Mouse (Mus musculus) limb, embryonic 10.5 days (tissue): ENCODE measurements around the gene Tmem160. TPM values are rescaled to one million over a fixed set of nuclear protein-coding genes. Genes with fewer than 3 reads are reported as not detected.

Experiments
- DNase-seq: peaks from one replicate; pipeline ENCODE4 v3.0.0-alpha.2; 2017; ENCODE audit warnings: low spot score
- H3K27ac ChIP-seq: fragments of 300-500 bp; sonication (generic); 2 replicates; pipeline ENCODE4 v1.5.1; 2016; ENCODE audit warnings: mild to moderate bottlenecking
- H3K27me3 ChIP-seq: fragments of 300-500 bp; sonication (generic); 2 replicates; pipeline ENCODE4 v1.6.1; 2016; ENCODE audit warnings: low read depth, mild to moderate bottlenecking; ENCODE audit not compliant: poor library complexity, severe bottlenecking
- H3K36me3 ChIP-seq: fragments of 300-500 bp; sonication (generic); 2 replicates; pipeline ENCODE4 v1.6.1; 2016; ENCODE audit warnings: mild to moderate bottlenecking, moderate library complexity
- H3K4me1 ChIP-seq: fragments of 300-500 bp; sonication (generic); 2 replicates; pipeline ENCODE4 v1.6.1; 2016
- H3K4me3 ChIP-seq: fragments of 300-500 bp; sonication (generic); 2 replicates; pipeline ENCODE4 v1.5.1; 2016; ENCODE audit warnings: mild to moderate bottlenecking, moderate library complexity
- H3K9me3 ChIP-seq: fragments of 300-500 bp; sonication (generic); replicated peaks from 2 replicates; pipeline ENCODE4 v1.6.1; 2016; ENCODE audit warnings: mild to moderate bottlenecking
- WGBS: fragments of 180-500 bp; shearing (Covaris S2); methylation state at CpG from one replicate; pipeline ENCODE4 v1.1.7; 2016; 5-methylcytosine and 5-hydroxymethylcytosine counted together
- polyA plus RNA-seq: library from polyadenylated mRNA; unstranded; fragments of >200 nt; fragmentation: Nextera tagmentation; extraction: Ambion mirVana; gene quantifications from 2 replicates; pipeline ENCODE4 v1.2.1, GENCODE M21; 2016

Tmem160 gene
- polyA plus RNA-seq, 1 experiment from 2014 or later: 74.8 TPM

- no peaks in the 10 kb centered on the region for H3K9me3 ChIP-seq
- no peak for DNase-seq
- H3K36me3 ChIP-seq: no peaks in the 10 kb centered on the region
- WGBS: 1% methylated on average over 59 of the region's 59 CpGs
- peaks cover 85% of the 10 kb centered on the region for H3K27me3 ChIP-seq
- no peak overlapping the region for H3K27ac ChIP-seq
- H3K4me3 ChIP-seq: peak overlapping the region; percentile 40
- peaks cover 31% of the 10 kb centered on the region for H3K4me1 ChIP-seq
These were observed 23.4 kb downstream of the Tmem160 start for GRCm38 (mm10) chr7:16475764-16476599.

- Histone ChIP-seq H3K27me3 (peaks cover 79% of the 10 kb centered on the region), H3K27ac (no peak overlapping the region), H3K4me3 (peak overlapping the region; percentile 40), H3K9me3 (no peaks in the 10 kb centered on the region), H3K4me1 (peaks cover 31% of the 10 kb centered on the region), H3K36me3 (no peaks in the 10 kb centered on the region)
- under 1% methylated on average over 34 of the region's 34 CpGs for WGBS
- peak; percentile 53 for DNase-seq
These were observed 24.0 kb downstream of the Tmem160 start for GRCm38 (mm10) chr7:16476600-16476989.

GRCm38 (mm10) chr7:16477628-16478027 is 25.0 kb downstream of the Tmem160 start, which contains the start of gene Npas1:
Gene Npas1, minus strand, starts transcription at chr7:16477728.
- peak within 1 kb of the TSS; percentile 40 for H3K4me3 ChIP-seq
- H3K27ac ChIP-seq: no peak within 1 kb of the TSS
- DNase-seq: no peak
- no peaks in the 10 kb centered on the region for H3K36me3 ChIP-seq
- no peaks in the 10 kb centered on the region for H3K9me3 ChIP-seq
- peaks cover 28% of the 10 kb centered on the region for H3K4me1 ChIP-seq
- WGBS: 89% methylated on average over 8 of the region's 8 CpGs
- peaks cover 68% of the 10 kb centered on the region for H3K27me3 ChIP-seq

GRCm38 (mm10) chr7:16488816-16489215 is 36.2 kb downstream of the Tmem160 start:
- H3K36me3 ChIP-seq: no peaks in the 10 kb centered on the region
- no peak overlapping the region for H3K27ac ChIP-seq
- H3K27me3 ChIP-seq: no peaks in the 10 kb centered on the region
- no peak for DNase-seq
- no peaks in the 10 kb centered on the region for H3K9me3 ChIP-seq
- H3K4me1 ChIP-seq: peaks cover 4% of the 10 kb centered on the region; the same call in 1 of the 2 replicates
- no peak overlapping the region for H3K4me3 ChIP-seq

GRCm38 (mm10) chr7:16489948-16490347 is 37.4 kb downstream of the Tmem160 start:
- peaks cover 9% of the 10 kb centered on the region; the same call in 1 of the 2 replicates for H3K4me1 ChIP-seq
- H3K27me3 ChIP-seq: no peaks in the 10 kb centered on the region
- H3K36me3 ChIP-seq: peaks cover under 1% of the 10 kb centered on the region; the same call in 1 of the 2 replicates
- no peak overlapping the region for H3K27ac ChIP-seq
- H3K9me3 ChIP-seq: no peaks in the 10 kb centered on the region
- 88% methylated on average over 9 of the region's 9 CpGs for WGBS
- H3K4me3 ChIP-seq: no peak overlapping the region
- no peak for DNase-seq

GRCm38 (mm10) chr7:16491759-16492158 is 39.2 kb downstream of the Tmem160 start:
- no peak overlapping the region for H3K27ac ChIP-seq
- 34% methylated on average over 3 of the region's 3 CpGs for WGBS
- H3K9me3 ChIP-seq: no peaks in the 10 kb centered on the region
- H3K4me1 ChIP-seq: peaks cover 9% of the 10 kb centered on the region; the same call in 1 of the 2 replicates
- peak; percentile 83 for DNase-seq
- no peak overlapping the region for H3K4me3 ChIP-seq
- no peaks in the 10 kb centered on the region for H3K27me3 ChIP-seq
- H3K36me3 ChIP-seq: peaks cover 18% of the 10 kb centered on the region

- WGBS: 64% methylated on average over 3 of the region's 3 CpGs
- no peaks in the 10 kb centered on the region for H3K27me3 ChIP-seq
- H3K27ac ChIP-seq: no peak overlapping the region
- H3K36me3 ChIP-seq: peaks cover 23% of the 10 kb centered on the region
- H3K9me3 ChIP-seq: no peaks in the 10 kb centered on the region
- peaks cover 9% of the 10 kb centered on the region; the same call in 1 of the 2 replicates for H3K4me1 ChIP-seq
- H3K4me3 ChIP-seq: no peak overlapping the region
- DNase-seq: no peak
These were observed 39.6 kb downstream of the Tmem160 start for GRCm38 (mm10) chr7:16492211-16492610.

GRCm38 (mm10) chr7:16493361-16493760 is 40.8 kb downstream of the Tmem160 start:
- Histone ChIP-seq H3K9me3 (no peaks in the 10 kb centered on the region), H3K4me1 (peaks cover 9% of the 10 kb centered on the region; the same call in 1 of the 2 replicates), H3K36me3 (peaks cover 34% of the 10 kb centered on the region), H3K27ac (no peak overlapping the region), H3K27me3 (no peaks in the 10 kb centered on the region), H3K4me3 (no peak overlapping the region)
- DNase-seq: no peak
- WGBS: 45% methylated on average over 2 of the region's 2 CpGs

GRCm38 (mm10) chr7:16496260-16496659 is 43.7 kb downstream of the Tmem160 start:
- Histone ChIP-seq H3K36me3 (peaks cover 58% of the 10 kb centered on the region), H3K27ac (no peak overlapping the region), H3K27me3 (no peaks in the 10 kb centered on the region), H3K4me3 (no peak overlapping the region), H3K4me1 (peaks cover 8% of the 10 kb centered on the region; the same call in 1 of the 2 replicates), H3K9me3 (no peaks in the 10 kb centered on the region)
- 95% methylated on average over 3 of the region's 3 CpGs for WGBS
- DNase-seq: no peak

- no peak for DNase-seq
- 92% methylated on average over 6 of the region's 6 CpGs for WGBS
- peaks cover 93% of the 10 kb centered on the region for H3K36me3 ChIP-seq
These were observed 47.1 kb downstream of the Tmem160 start for GRCm38 (mm10) chr7:16499671-16500104.

GRCm38 (mm10) chr7:16501571-16501970 is 49.0 kb downstream of the Tmem160 start:
- H3K9me3 ChIP-seq: no peaks in the 10 kb centered on the region
- peaks cover 95% of the 10 kb centered on the region for H3K36me3 ChIP-seq
- no peak overlapping the region for H3K4me3 ChIP-seq
- 90% methylated on average over 4 of the region's 4 CpGs for WGBS
- H3K27me3 ChIP-seq: no peaks in the 10 kb centered on the region
- no peak overlapping the region for H3K27ac ChIP-seq
- no peaks in the 10 kb centered on the region for H3K4me1 ChIP-seq
- DNase-seq: no peak

More at GRCm38 (mm10) chr7:16499671-16500104, 47.1 kb downstream of the Tmem160 start:
- no peaks in the 10 kb centered on the region for H3K27me3 ChIP-seq
- H3K9me3 ChIP-seq: no peaks in the 10 kb centered on the region
- no peak overlapping the region for H3K4me3 ChIP-seq
- H3K27ac ChIP-seq: no peak overlapping the region
- H3K4me1 ChIP-seq: no peaks in the 10 kb centered on the region

GRCm38 (mm10) chr7:16504573-16505225 is 52.1 kb downstream of the Tmem160 start:
- Histone ChIP-seq H3K4me3 (no peak overlapping the region), H3K4me1 (no peaks in the 10 kb centered on the region), H3K9me3 (no peaks in the 10 kb centered on the region), H3K27ac (no peak overlapping the region), H3K36me3 (peaks cover 95% of the 10 kb centered on the region), H3K27me3 (no peaks in the 10 kb centered on the region)
- 97% methylated on average over 2 of the region's 2 CpGs for WGBS
- DNase-seq: no peak
